Mouse (Mus musculus) megakaryocyte, embryonic 14.5 days (primary cell): Measurements from ENCODE around the gene Crot.

Experiments used
- FLI1 ChIP-seq: IDR thresholded peaks from 2 replicates; pipeline ENCODE4 v1.6.1; 2012; ENCODE audit warnings: low read length, inconsistent platforms, mixed read lengths
- GATA1 ChIP-seq: IDR thresholded peaks from 3 replicates; pipeline ENCODE4 v1.6.1; 2012; ENCODE audit warnings: mixed read lengths, low read length, inconsistent platforms, borderline replicate concordance

GRCm38 (mm10) chr5:9033843-9034242 is 36.7 kb upstream of the Crot start:
- TF ChIP-seq GATA1 (no peak), FLI1 (no peak)
